Mouse (Mus musculus): Measurements from ENCODE around the gene Barx1.

Barx1 gene

GRCm38 (mm10) chr13:48662431-48663143, at the start of gene Barx1:
Gene Barx1, plus strand, starts transcription at chr13:48662998.
- no peak for DNase-seq

- no peak for DNase-seq
These were observed 48.3 kb upstream of the Barx1 start for GRCm38 (mm10) chr13:48614525-48614924.

- DNase-seq = no peak
These were observed 45.0 kb upstream of the Barx1 start for GRCm38 (mm10) chr13:48617774-48618173.

- DNase-seq = no peak
These were observed 43.9 kb upstream of the Barx1 start for GRCm38 (mm10) chr13:48618890-48619289.

- no peak for DNase-seq
These were observed 37.8 kb upstream of the Barx1 start for GRCm38 (mm10) chr13:48624968-48625398.

GRCm38 (mm10) chr13:48625433-48626184, 37.2 kb upstream of the Barx1 start, which contains the start of gene Ptpdc1:
Gene Ptpdc1, minus strand, starts transcription at chr13:48625664.
- peak; percentile 95 for DNase-seq

GRCm38 (mm10) chr13:48631691-48632090, 31.1 kb upstream of the Barx1 start:
- DNase-seq = no peak

- no peak for DNase-seq
These were observed 25.1 kb upstream of the Barx1 start for GRCm38 (mm10) chr13:48637706-48638105.

GRCm38 (mm10) chr13:48639570-48639969, 23.2 kb upstream of the Barx1 start:
- peak; percentile 50 for DNase-seq

GRCm38 (mm10) chr13:48643072-48643471, 19.7 kb upstream of the Barx1 start:
- no peak for DNase-seq

GRCm38 (mm10) chr13:48643991-48644390, 18.8 kb upstream of the Barx1 start:
- no peak for DNase-seq

- no peak for DNase-seq
These were observed 16.1 kb upstream of the Barx1 start for GRCm38 (mm10) chr13:48646696-48647095.

- no peak for DNase-seq
These were observed 12.2 kb upstream of the Barx1 start for GRCm38 (mm10) chr13:48650615-48651014.

GRCm38 (mm10) chr13:48651132-48652065, 11.4 kb upstream of the Barx1 start:
- DNase-seq = no peak

GRCm38 (mm10) chr13:48653788-48654770, 8.7 kb upstream of the Barx1 start:
- peak; percentile 80 for DNase-seq

GRCm38 (mm10) chr13:48655637-48656036, 7.2 kb upstream of the Barx1 start:
- peak; percentile 63 for DNase-seq

- no peak for DNase-seq
These were observed 5.0 kb upstream of the Barx1 start for GRCm38 (mm10) chr13:48657791-48658190.

GRCm38 (mm10) chr13:48658588-48659253, 4.1 kb upstream of the Barx1 start:
- no peak for DNase-seq

GRCm38 (mm10) chr13:48659254-48660220, 3.3 kb upstream of the Barx1 start:
- no peak for DNase-seq

- no peak for DNase-seq
These were observed 2.5 kb upstream of the Barx1 start for GRCm38 (mm10) chr13:48660221-48660734.

Measured in cerebellum, adult 8-10 months (tissue).